Mouse (Mus musculus): ENCODE data around the gene Prpf19.

The Prpf19 gene

GRCm38 (mm10) chr19:10937110-10937563, 42.1 kb downstream of the Prpf19 start, which contains the start of gene Ptgdr2:
Gene Ptgdr2, plus strand, starts transcription at chr19:10937160.
- no peak for DNase-seq (ENCODE audit: low spot score in 2 of 2)

DNA sequence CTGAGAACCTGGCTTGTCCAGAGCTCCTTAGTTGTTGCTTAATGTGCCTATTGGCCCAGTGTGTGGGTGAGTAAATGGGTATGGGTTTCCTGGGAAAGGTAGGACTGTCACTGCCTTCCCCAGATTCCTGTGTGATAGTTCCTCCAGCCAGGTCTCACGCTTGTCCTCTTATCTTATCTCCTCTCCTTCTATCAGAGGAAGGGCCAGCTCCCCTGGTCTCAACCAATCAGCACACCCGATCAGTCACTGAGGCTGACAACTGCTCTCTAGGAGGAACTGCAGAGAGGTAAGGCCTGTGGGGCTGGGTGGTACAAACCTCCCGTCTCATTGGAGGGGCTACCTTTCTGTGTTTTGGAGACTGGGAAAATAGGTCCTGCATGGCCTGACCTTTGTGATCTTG, 43.7 kb downstream of the Prpf19 start:
- no peak for DNase-seq (ENCODE audit: low spot score in 2 of 2)

GRCm38 (mm10) chr19:10940097-10940800, 45.2 kb downstream of the Prpf19 start:
- peak; percentile 47 to 50 for DNase-seq (ENCODE audit: low spot score in 2 of 2)

- no peak for DNase-seq (ENCODE audit: low spot score in 2 of 2)
These were observed 45.9 kb downstream of the Prpf19 start for GRCm38 (mm10) chr19:10940801-10941457.

DNA sequence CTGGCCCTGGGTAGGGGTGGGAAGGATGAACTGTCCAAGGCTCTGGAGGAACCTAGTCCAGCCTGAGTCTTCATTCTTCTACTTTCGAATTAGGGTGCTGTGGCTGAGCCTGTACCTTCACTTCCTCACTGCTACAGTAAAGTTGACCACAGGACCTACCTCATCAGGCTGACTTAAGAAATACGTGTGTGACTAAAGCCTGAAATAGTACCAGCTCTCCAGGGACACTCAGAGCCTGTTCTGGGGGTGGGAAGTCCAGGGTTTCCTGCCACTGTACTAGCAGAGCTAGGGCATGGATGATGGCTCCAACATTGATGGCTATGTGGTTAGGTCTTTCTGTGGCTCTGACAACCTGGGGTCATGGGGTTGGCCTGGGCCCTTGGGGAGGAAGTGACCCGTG, 48.9 kb downstream of the Prpf19 start:
- no peak for DNase-seq (ENCODE audit: low spot score in 2 of 2)

DNA sequence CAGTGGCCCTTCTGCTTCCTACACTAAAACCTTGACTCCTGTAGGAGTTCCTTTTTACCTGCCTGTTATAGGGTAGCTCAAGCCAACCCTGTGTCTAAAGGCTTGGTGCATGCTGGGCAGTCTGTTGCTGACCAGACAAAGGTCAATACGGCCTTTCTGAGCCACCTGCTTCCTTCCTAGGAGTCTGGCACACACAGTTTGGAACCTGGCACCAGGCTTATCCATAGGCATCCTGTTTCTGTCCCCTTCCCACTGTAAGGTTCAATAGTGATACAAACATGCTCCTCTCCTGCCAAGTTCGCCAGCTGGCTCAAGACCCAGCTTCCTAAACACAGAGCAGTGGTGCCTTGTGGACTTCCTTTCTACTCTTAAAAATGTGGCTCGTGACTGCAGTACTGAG, 51.5 kb downstream of the Prpf19 start:
- DNase-seq (ENCODE audit: low spot score in 2 of 2): no peak

GRCm38 (mm10) chr19:10947219-10947618, 52.2 kb downstream of the Prpf19 start:
- no peak for DNase-seq (ENCODE audit: low spot score in 2 of 2)

DNA sequence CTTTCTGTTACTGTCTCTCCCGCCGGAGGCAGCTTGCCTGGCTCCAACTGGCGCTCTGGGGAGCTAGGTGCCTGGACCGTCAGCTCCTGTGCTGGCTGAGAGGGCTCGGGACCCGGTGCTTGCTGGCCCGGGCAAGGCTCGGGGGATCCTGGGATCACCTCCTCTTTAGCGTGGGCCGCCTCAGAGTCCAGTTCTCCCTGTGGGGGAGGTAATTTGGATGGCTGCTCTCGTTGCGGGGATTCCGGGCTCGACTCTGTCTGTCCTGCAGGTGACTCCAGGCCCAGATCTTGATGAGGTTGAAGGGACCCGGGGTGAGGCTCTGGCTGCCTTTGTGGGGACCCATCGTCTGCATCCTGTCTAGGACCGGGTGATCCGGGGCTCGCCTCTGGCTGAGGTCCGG, 53.4 kb downstream of the Prpf19 start:
- no peak for DNase-seq (ENCODE audit: low spot score in 2 of 2)

- DNase-seq (ENCODE audit: low spot score in 2 of 2): peak; percentile 93
These were observed 54.1 kb downstream of the Prpf19 start, which contains the start of gene Ccdc86 for GRCm38 (mm10) chr19:10949112-10949511. Gene Ccdc86, minus strand, starts transcription at chr19:10949266.

DNA sequence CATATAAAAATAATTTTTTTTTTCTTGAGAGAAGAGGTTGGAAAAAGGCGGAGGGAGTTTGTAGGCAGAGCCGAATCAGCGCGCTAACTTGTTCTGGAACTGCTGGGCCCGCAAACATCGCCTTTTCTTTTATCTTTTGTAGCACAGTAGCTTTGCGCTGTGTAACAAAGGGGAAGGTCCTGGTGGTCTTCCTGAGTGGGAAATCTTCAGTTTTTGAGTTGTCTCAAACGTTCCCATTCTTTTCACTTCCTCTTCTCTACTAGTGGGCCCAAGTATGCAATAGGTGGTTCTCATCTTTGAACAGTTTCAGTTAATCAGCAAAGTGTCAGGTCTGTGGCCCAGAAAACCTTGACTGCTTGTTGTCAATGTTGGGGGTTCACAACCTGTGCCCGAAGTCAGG, 54.5 kb downstream of the Prpf19 start:
- DNase-seq (ENCODE audit: low spot score in 2 of 2): no peak

GRCm38 (mm10) chr19:10952021-10952939, 57.2 kb downstream of the Prpf19 start:
- DNase-seq (ENCODE audit: low spot score in 2 of 2): peak in 1 of 2 experiments; percentile 39
